Comparison of ENCODE assay signal across 8 mouse cellular contexts in the genomic region with DNA sequence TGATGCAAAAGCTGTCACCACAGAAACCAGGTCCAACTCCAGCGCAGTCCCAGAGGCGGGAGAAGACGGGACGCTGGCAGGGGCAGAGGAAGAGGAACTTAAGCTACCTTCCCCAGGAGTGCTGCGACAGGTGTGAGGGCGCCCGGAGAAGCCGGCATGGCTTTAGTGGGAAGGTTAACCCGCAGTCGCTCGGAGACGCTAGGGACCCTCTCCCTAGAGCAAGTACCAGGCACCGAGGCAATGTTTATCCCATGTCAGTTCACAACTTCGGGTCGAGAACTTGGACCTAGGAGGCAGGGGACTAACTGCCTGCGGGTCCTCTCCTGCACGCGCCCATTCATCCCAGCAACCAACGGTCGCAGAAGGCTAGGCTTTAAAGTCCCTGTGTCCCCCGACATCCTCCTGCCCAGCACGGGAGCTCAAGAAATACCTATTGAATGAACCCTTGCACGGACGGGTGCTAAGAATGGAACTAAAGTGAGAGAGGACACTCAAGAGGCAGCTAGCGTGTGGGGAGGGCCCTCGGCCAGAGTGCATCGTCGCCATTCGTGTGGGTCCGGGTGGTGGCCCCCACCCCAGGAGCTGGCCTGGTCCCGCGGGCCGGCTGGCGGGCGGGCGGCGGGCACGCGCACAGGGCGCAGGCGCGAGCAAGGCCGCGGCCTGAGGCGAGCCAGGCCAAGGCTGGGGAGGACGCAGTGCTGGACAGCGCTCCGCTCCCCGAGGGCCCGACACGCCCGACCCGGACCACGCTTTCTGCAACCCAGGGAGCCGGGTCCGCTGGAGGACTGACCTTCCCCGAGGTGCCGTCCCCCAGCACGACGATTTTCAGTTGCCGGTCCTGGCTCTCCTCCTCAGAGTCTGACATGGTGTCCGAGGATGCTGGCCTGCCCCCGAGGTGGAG. TPM values are rescaled to one million over a fixed set of nuclear protein-coding genes. Genes with fewer than 3 reads are reported as not detected.
A peak's percentile ranks its signal among the peaks of the same experiment; 100 is the strongest.
DNase-seq lines count a peak whose midpoint lies in the region; ATAC-seq lines count a peak whose summit lies in the region.

No protein-coding gene starts in this region.

- no peaks in the 10 kb centered on the region for H3K9me3 ChIP-seq in neural tube, embryonic 11.5 days (ENCODE audit: control insufficient read depth, low read length)
- H3K9me3 ChIP-seq in intestine, embryonic 15.5 days = no peaks in the 10 kb centered on the region

- H3K4me3 ChIP-seq in neural tube, embryonic 11.5 days (ENCODE audit: low read depth, low read length) = peak overlapping the region; percentile 92
- peak overlapping the region; percentile 86 for H3K4me3 ChIP-seq in intestine, embryonic 15.5 days (replicated peaks)

- H3K27me3 ChIP-seq in neural tube, embryonic 11.5 days (ENCODE audit: control insufficient read depth, insufficient read depth, low read length) = no peaks in the 10 kb centered on the region
- H3K27me3 ChIP-seq in intestine, embryonic 15.5 days (replicated peaks) = no peaks in the 10 kb centered on the region

- H3K9ac ChIP-seq in neural tube, embryonic 11.5 days (ENCODE audit: low read length) = peak overlapping the region; percentile 94
- peak overlapping the region; percentile 81 for H3K9ac ChIP-seq in intestine, embryonic 15.5 days

- ATAC-seq in neural tube, embryonic 11.5 days (ENCODE audit: insufficient read depth, low FRiP score, low TSS enrichment) = peak; percentile 83
- ATAC-seq in intestine, embryonic 15.5 days = peak; percentile 93
- ATAC-seq in megakaryocyte progenitor cell, adult 5-6 weeks (replicated peaks; ENCODE audit: poor library complexity) = peak; percentile 55

- no peaks in the 10 kb centered on the region for H3K36me3 ChIP-seq in neural tube, embryonic 11.5 days (ENCODE audit: control insufficient read depth, insufficient read depth, low read length)
- H3K36me3 ChIP-seq in intestine, embryonic 15.5 days = no peaks in the 10 kb centered on the region

- 0 out of 2 replicates have a peak, but pooled peaks cover 5% of the 10 kb centered on the region for H3K4me1 ChIP-seq in neural tube, embryonic 11.5 days (ENCODE audit: control insufficient read depth, insufficient read depth, low read length)
- no peaks in the 10 kb centered on the region for H3K4me1 ChIP-seq in intestine, embryonic 15.5 days (replicated peaks)

- under 1% methylated on average over 63 of the region's 63 CpGs for WGBS in neural tube, embryonic 11.5 days
- WGBS in intestine, embryonic 15.5 days = under 1% methylated on average over 63 of the region's 63 CpGs

- H3K4me2 ChIP-seq in neural tube, embryonic 11.5 days (ENCODE audit: low read depth) = peak overlapping the region; percentile 88
- peak overlapping the region; percentile 90 for H3K4me2 ChIP-seq in intestine, embryonic 15.5 days (replicated peaks)

- intact Hi-C loops in gastrocnemius, postnatal 36 days (cut with DNase I) = no loop called here
- intact Hi-C loops in left cerebral cortex, postnatal 25 days (cut with DNase I) = loop anchor here (2.0 to 10.0 kb wide), 2 partner anchors 55 to 583 kb away; no protein-coding TSS in a partner anchor

- H3K27ac ChIP-seq in neural tube, embryonic 11.5 days (ENCODE audit: low read depth, low read length) = peak overlapping the region; percentile 90
- H3K27ac ChIP-seq in intestine, embryonic 15.5 days = peak overlapping the region; percentile 86

- DNase-seq in neural tube, embryonic 11.5 days (ENCODE audit: low spot score) = peak; percentile 68
- no peak for DNase-seq in neural tube, embryonic 10.5 days (ENCODE audit: extremely low spot score, low spot score)
- DNase-seq in embryo, embryonic 10.5 days (ENCODE audit: low spot score) = peak; percentile 71
- peak; percentile 5 to 21 for DNase-seq in gastrocnemius, postnatal 36 days
- DNase-seq in left cerebral cortex, postnatal 25 days (ENCODE audit: low spot score in 2 of 2) = peak; percentile 45 to 57
- peak; percentile 56 for DNase-seq in right cerebral cortex, postnatal 4 days

RNA-seq across cellular contexts. Expression of a gene that starts 0.6 kb away (rescaled TPM):
- polyA plus RNA-seq in neural tube, embryonic 11.5 days (2014; fragmentation: Nextera tagmentation; extraction: Ambion mirVana) = 89.0 and 92.7 TPM in 2 replicates
- total RNA-seq in gastrocnemius, postnatal 36 days (2021) = 10 to 100 TPM; 78.9 to 84.4 TPM
- 55.5 and 58.8 TPM in 2 replicates for polyA plus RNA-seq in intestine, embryonic 15.5 days (2015; fragmentation: Nextera tagmentation; extraction: Ambion mirVana)
- 10 to 100 TPM; 82.1 to 83.5 TPM for total RNA-seq in left cerebral cortex, postnatal 25 days (2021)
- total RNA-seq in megakaryocyte progenitor cell, adult 5-6 weeks (2015) = 45.8 and 49.3 TPM in 2 replicates
- 40.6 and 44.1 TPM in 2 replicates for total RNA-seq in megakaryocyte progenitor cell, adult 5-6 weeks (2017)

RNA-seq across cellular contexts. Expression of a gene that starts 56.9 kb away (rescaled TPM):
- 2.2 and 2.5 TPM in 2 replicates for polyA plus RNA-seq in neural tube, embryonic 11.5 days (2014; fragmentation: Nextera tagmentation; extraction: Ambion mirVana)
- not detected for total RNA-seq in gastrocnemius, postnatal 36 days (2021)
- polyA plus RNA-seq in intestine, embryonic 15.5 days (2015; fragmentation: Nextera tagmentation; extraction: Ambion mirVana) = 2.6 and 2.9 TPM in 2 replicates
- total RNA-seq in left cerebral cortex, postnatal 25 days (2021) = not detected
- total RNA-seq in megakaryocyte progenitor cell, adult 5-6 weeks (2015) = not detected in 2 replicates
- not detected in 2 replicates for total RNA-seq in megakaryocyte progenitor cell, adult 5-6 weeks (2017)
